Mouse (Mus musculus) testis, adult 2 months (tissue): ENCODE data around the gene Suco. TPM values are rescaled to one million over a fixed set of nuclear protein-coding genes. Genes with fewer than 3 reads are reported as not detected.

Experiments used
- H3K27ac ChIP-seq: fragments of 200-500 bp; 2 replicates; pipeline ENCODE4 v1.5.1; 2012; ENCODE audit warnings: low read depth, low read length; ENCODE audit not compliant: control insufficient read depth, insufficient read depth
- H3K27me3 ChIP-seq: fragments of 200-500 bp; 2 replicates; pipeline ENCODE4 v1.6.1; 2012; ENCODE audit warnings: mild to moderate bottlenecking, low read length, moderate library complexity; ENCODE audit not compliant: control insufficient read depth, insufficient read depth
- H3K36me3 ChIP-seq: fragments of 200-500 bp; 2 replicates; pipeline ENCODE4 v1.6.1; 2012; ENCODE audit warnings: mild to moderate bottlenecking, low read length; ENCODE audit not compliant: control insufficient read depth, insufficient read depth
- H3K4me1 ChIP-seq: fragments of 200-500 bp; 2 replicates; pipeline ENCODE4 v1.6.1; 2012; ENCODE audit warnings: low read length; ENCODE audit not compliant: control insufficient read depth, insufficient read depth
- H3K4me3 ChIP-seq: fragments of 200-500 bp; 2 replicates; pipeline ENCODE4 v1.5.1; 2012; ENCODE audit warnings: low read depth, mild to moderate bottlenecking, low read length, moderate library complexity, mixed read lengths; ENCODE audit not compliant: control insufficient read depth
- CTCF ChIP-seq: fragments of 200-500 bp; IDR thresholded peaks from 2 replicates; pipeline ENCODE4 v1.5.1; 2012; ENCODE audit warnings: low read depth, mild to moderate bottlenecking, inconsistent platforms, low read length, moderate library complexity; ENCODE audit not compliant: control insufficient read depth, insufficient read depth, insufficient replicate concordance
- POLR2A ChIP-seq: fragments of 200-500 bp; IDR thresholded peaks from 2 replicates; pipeline ENCODE4 v1.6.1; 2012; ENCODE audit warnings: low read depth, mild to moderate bottlenecking, inconsistent platforms, low read length, moderate library complexity; ENCODE audit not compliant: control insufficient read depth
- polyA plus RNA-seq: library from polyadenylated mRNA; depleted of rRNA; stranded (reverse); fragments of >200 nt; gene quantifications from 2 replicates; pipeline ENCODE4 v1.2.3, GENCODE M21; 2012

Suco gene
- polyA plus RNA-seq, 1 experiment = 25.4 TPM

- H3K27ac ChIP-seq = no peak overlapping the region
- H3K4me3 ChIP-seq = no peak overlapping the region
- no peaks in the 10 kb centered on the region for H3K36me3 ChIP-seq
- H3K4me1 ChIP-seq = no peaks in the 10 kb centered on the region
- TF ChIP-seq POLR2A = no peak
- TF ChIP-seq CTCF = no peak
- no peaks in the 10 kb centered on the region for H3K27me3 ChIP-seq
Measured at GRCm38 (mm10) chr1:161800256-161800655, 76.2 kb downstream of the Suco start.

- no peak overlapping the region for H3K27ac ChIP-seq
- TF ChIP-seq POLR2A (no peak), CTCF (no peak)
- H3K4me1 ChIP-seq = no peaks in the 10 kb centered on the region
- H3K36me3 ChIP-seq = no peaks in the 10 kb centered on the region
- no peaks in the 10 kb centered on the region for H3K27me3 ChIP-seq
- no peak overlapping the region for H3K4me3 ChIP-seq
Measured at GRCm38 (mm10) chr1:161799791-161800190, 76.7 kb downstream of the Suco start.

DNA sequence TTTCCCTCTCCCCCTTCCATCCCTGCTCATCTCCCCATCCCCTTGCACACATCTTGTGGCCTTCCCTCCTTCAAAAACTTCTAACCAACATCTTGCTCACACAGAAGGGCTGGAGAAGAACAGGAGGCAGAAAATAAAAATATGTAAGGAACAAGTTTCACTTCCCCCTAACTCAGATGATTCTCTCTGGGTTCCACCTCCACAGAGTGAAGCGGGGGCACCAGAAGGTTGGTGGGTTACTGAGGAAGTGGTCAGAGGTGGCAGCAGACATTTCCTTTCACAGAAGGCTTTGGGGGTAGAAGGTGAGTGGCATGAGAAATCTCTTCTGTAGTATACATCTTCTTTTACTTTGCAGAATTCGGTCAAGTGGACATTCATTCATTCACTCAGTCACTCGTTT lies 77.6 kb downstream of the Suco start:
- Histone ChIP-seq H3K4me1 (no peaks in the 10 kb centered on the region), H3K27me3 (no peaks in the 10 kb centered on the region), H3K4me3 (no peak overlapping the region), H3K27ac (no peak overlapping the region), H3K36me3 (no peaks in the 10 kb centered on the region)
- TF ChIP-seq CTCF (no peak), POLR2A (no peak)

- H3K4me1 ChIP-seq = no peaks in the 10 kb centered on the region
- no peaks in the 10 kb centered on the region for H3K36me3 ChIP-seq
- no peak overlapping the region for H3K4me3 ChIP-seq
- TF ChIP-seq POLR2A (no peak), CTCF (no peak)
- no peak overlapping the region for H3K27ac ChIP-seq
- no peaks in the 10 kb centered on the region for H3K27me3 ChIP-seq
Measured at GRCm38 (mm10) chr1:161794447-161795211, 81.9 kb downstream of the Suco start.

GRCm38 (mm10) chr1:161793321-161793720 lies 83.2 kb downstream of the Suco start:
- H3K27me3 ChIP-seq = no peaks in the 10 kb centered on the region
- H3K27ac ChIP-seq = no peak overlapping the region
- no peaks in the 10 kb centered on the region for H3K36me3 ChIP-seq
- H3K4me3 ChIP-seq = no peak overlapping the region
- TF ChIP-seq POLR2A (no peak), CTCF (no peak)
- H3K4me1 ChIP-seq = 0 out of 2 replicates have a peak, but pooled peaks cover 2% of the 10 kb centered on the region

DNA sequence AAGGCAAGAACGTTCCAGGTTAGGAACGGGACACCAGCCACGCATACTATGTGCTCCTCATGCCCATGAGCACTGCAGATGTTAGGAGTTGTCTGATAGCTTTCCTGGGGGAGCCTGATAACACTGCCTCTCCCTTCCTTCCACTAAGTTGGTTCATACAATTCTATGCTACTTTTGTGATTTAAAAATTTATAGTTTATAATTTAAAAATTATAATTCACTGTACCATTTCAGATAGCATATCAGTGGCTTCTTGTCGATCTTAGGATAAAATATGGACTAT lies 83.9 kb downstream of the Suco start:
- no peak overlapping the region for H3K4me3 ChIP-seq
- H3K4me1 ChIP-seq = peaks cover 5% of the 10 kb centered on the region
- H3K27me3 ChIP-seq = no peaks in the 10 kb centered on the region
- H3K36me3 ChIP-seq = no peaks in the 10 kb centered on the region
- H3K27ac ChIP-seq = no peak overlapping the region
- TF ChIP-seq POLR2A = no peak
- TF ChIP-seq CTCF = no peak

DNA sequence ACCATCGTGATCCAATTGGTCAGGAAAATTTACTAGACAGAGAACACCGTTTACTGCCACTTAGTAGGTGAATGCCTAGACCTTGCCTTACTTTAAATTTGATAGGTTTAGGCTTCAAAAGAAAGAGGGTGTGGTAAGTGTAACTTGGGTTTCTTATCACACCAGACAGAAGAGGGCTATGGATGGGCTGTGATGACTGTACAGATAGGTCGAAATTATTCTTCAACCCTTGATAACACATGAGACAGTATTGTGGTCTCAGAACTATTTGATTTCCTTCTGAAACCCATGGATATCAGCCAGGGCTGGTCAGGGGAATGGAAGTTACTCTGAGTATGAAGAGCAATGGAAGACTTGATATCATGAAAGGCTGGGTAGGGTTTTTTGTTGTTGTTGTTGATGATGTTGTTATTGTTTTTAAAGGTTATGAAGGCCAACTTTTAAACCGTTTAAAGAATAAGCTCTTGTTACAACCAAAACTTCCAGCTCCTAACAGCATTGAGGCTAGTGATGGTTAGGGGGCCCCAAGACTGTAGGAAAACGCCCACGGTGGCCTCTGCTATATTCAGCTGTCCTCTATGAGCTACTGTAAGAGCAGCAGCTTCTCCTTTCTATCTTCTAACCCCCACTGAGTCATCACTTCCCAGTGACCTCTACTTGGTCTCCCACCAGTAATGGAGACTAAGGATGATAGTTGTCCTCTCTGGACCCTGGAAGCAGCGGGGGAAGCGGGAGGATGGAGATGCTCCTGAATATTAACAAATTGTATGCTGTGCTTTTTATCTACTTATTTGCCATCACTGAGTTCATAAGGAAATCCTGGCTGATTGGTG lies 84.4 kb downstream of the Suco start:
- TF ChIP-seq POLR2A = no peak
- TF ChIP-seq CTCF = no peak
- H3K27ac ChIP-seq = no peak overlapping the region
- H3K27me3 ChIP-seq = no peaks in the 10 kb centered on the region
- H3K4me1 ChIP-seq = peaks cover 5% of the 10 kb centered on the region
- no peak overlapping the region for H3K4me3 ChIP-seq
- H3K36me3 ChIP-seq = no peaks in the 10 kb centered on the region
